Mouse (Mus musculus) midbrain, postnatal 0 days (tissue): ENCODE data around the gene Tmem181a. TPM values are rescaled to one million over a fixed set of nuclear protein-coding genes. Genes with fewer than 3 reads are reported as not detected.
"Not testable (repeated sequence)": the region's sequence is repeated elsewhere in the genome, so short reads cannot be mapped to it uniquely, and the experiment has no call there.

Experiments
- ATAC-seq: fragments of 200-750 bp; cut with Nextera tagmentation; 2 replicates; pipeline ENCODE4 v1.8.0; 2017; ENCODE audit warnings: moderate number of reproducible peaks, mild to moderate bottlenecking, moderate TSS enrichment, moderate library complexity; ENCODE audit not compliant: low FRiP score
- DNase-seq: peaks from one replicate; pipeline ENCODE4 v3.0.0-alpha.2; 2015; ENCODE audit warnings: low spot score
- H3K27ac ChIP-seq: fragments of 300-500 bp; sonication (generic); 2 replicates; pipeline ENCODE4 v1.5.1; 2014; ENCODE audit warnings: low read depth, mild to moderate bottlenecking, low read length, mixed read lengths
- H3K27me3 ChIP-seq: fragments of 300-500 bp; sonication (generic); 2 replicates; pipeline ENCODE4 v1.6.1; 2014; ENCODE audit warnings: low read length, control low read depth, mixed read lengths; ENCODE audit not compliant: insufficient read depth
- H3K36me3 ChIP-seq: fragments of 300-500 bp; sonication (generic); 2 replicates; pipeline ENCODE4 v1.6.1; 2014; ENCODE audit warnings: low read length, control low read depth, mixed read lengths; ENCODE audit not compliant: insufficient read depth
- H3K4me1 ChIP-seq: fragments of 300-500 bp; sonication (generic); 2 replicates; pipeline ENCODE4 v1.6.1; 2014; ENCODE audit warnings: mild to moderate bottlenecking, control low read depth, antibody characterized with exemption, low read length, mixed read lengths; ENCODE audit not compliant: insufficient read depth
- H3K4me2 ChIP-seq: fragments of 300-500 bp; sonication (generic); 2 replicates; pipeline ENCODE4 v1.6.1; 2014; ENCODE audit warnings: low read depth, mild to moderate bottlenecking, low read length, mixed read lengths; ENCODE audit not compliant: poor library complexity, severe bottlenecking
- H3K4me3 ChIP-seq: fragments of 300-500 bp; sonication (generic); 2 replicates; pipeline ENCODE4 v1.5.1; 2014; ENCODE audit warnings: low read depth, mild to moderate bottlenecking, low read length, moderate library complexity
- H3K9ac ChIP-seq: fragments of 300-500 bp; sonication (generic); replicated peaks from 2 replicates; pipeline ENCODE4 v1.6.1; 2014; ENCODE audit warnings: mild to moderate bottlenecking, low read length, moderate library complexity, mixed read lengths; ENCODE audit not compliant: poor library complexity, severe bottlenecking
- H3K9me3 ChIP-seq: fragments of 300-500 bp; sonication (generic); 2 replicates; pipeline ENCODE4 v1.6.1; 2016; ENCODE audit warnings: low read length, control low read depth
- WGBS: fragments of 180-500 bp; shearing (Covaris S2); extraction: QIAGEN DNeasy Blood & Tissue Kit; methylation state at CpG from one replicate; pipeline ENCODE4 v1.1.7; 2014; 5-methylcytosine and 5-hydroxymethylcytosine counted together
- polyA plus RNA-seq: library from polyadenylated mRNA; unstranded; fragments of >200 nt; fragmentation: Nextera tagmentation; extraction: Ambion mirVana; gene quantifications from 2 replicates; pipeline ENCODE4 v1.2.1, GENCODE M21; 2015
- total RNA-seq: library from RNA; depleted of rRNA; stranded (reverse); fragments of >200 nt; gene quantifications from 2 replicates; pipeline ENCODE4 v1.2.3, GENCODE M21; 2014

Gene Tmem181a
- total and polyA plus RNA-seq, 2 experiments from 2014 or later, result 75.7 to 94.2 TPM

DNA sequence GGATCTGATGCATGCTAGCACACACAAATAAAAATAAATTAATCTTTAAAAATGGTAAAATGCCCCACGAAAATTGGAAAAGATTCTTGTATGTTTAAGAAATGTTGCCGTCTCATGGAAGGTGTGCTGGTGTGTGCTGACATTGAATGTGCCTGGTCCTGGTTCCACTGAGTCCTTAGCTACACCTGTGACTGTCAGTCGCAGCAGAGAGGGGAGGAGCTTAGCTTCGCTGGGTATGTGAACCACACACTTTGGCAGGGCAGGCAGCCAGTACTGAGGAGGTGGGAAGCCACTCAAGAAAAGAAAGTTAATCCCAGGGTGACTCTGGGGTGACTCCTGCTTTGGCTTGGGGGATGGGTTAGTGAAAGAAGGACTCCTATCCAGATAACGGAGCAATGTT is 37.2 kb downstream of the Tmem181a start:
- DNase-seq, H3K4me2 ChIP-seq, H3K9ac ChIP-seq, H3K27ac ChIP-seq, H3K4me1 ChIP-seq, H3K36me3 ChIP-seq, H3K4me3 ChIP-seq, H3K9me3 ChIP-seq, H3K27me3 ChIP-seq, ATAC-seq: not testable (repeated sequence)
- no CpG with 5 or more reads among the region's 5 CpGs for WGBS

DNA sequence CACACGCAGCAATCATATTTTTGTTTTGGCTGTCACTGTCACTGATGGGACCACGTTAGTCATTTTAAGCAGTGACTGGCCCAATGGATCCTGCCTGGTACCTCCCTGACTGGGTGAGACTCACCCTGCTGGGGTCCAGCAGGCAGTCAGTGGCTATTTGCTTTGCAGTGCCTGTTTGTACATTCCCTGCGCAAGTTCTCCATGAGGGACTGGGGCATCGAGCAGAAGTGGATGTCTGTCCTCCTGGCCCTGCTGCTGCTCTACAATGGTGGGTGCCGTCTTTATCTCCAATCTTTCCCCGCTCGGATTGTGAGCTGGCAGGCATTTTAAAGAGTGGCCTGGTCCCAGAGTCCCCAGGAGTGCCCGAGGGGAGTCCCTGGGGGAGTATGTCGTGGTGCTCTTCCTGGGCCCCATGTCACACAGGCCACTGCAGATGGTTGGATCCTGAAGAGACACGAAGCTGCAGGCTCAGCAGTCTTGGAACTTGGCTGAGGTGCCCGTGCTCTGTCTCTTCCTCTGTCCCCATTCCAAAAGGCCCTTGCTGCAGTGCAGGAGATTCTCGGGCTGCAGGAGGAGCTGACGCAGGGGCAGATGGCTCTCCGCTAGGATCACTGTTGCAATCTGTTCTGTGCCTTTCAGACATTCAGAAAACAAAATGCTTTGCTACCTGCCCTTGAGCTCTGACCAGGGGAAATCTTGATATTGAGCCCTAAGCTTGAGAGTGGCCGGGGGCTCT is 40.6 kb downstream of the Tmem181a start:
- WGBS, result 91% methylated on average over 9 of the region's 15 CpGs
- not testable (repeated sequence) for DNase-seq, H3K27me3 ChIP-seq, H3K36me3 ChIP-seq, H3K9me3 ChIP-seq, H3K27ac ChIP-seq, ATAC-seq, H3K4me1 ChIP-seq, H3K9ac ChIP-seq, H3K4me2 ChIP-seq, H3K4me3 ChIP-seq

DNA sequence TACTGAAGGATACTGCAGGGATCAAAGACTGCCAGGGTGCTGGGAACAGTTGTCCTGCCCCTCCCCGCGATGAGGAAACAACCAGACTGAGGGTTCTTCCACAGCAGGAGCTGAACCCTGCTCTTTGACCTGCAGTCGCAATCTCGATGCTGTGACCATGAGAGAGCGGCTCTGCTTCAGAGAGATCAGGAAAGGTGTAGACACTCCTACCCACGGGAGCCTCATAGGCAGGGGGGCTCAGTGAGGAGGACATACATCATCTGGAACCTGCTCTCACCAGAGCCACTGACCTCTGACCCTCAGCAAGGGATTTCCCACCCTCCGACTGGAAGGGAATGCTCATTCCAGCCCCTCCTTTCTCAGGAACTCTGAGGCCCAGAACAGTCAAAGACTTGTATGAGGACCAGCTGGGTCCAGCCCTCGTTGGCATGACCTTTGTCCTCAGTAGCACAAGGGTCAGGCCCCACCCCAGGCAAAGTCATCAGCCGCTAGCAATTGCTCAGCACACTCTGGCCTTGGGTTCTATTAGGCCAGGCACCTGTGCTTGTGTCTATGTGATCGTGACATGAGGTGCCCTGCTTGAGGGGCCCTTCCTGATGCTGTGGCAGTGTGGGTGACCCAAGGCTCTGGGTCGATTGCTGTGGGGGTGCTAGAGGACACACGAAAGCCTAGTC is 43.7 kb downstream of the Tmem181a start:
- H3K9me3 ChIP-seq, H3K4me2 ChIP-seq, H3K4me3 ChIP-seq, H3K27me3 ChIP-seq, DNase-seq, H3K27ac ChIP-seq, H3K4me1 ChIP-seq, H3K36me3 ChIP-seq, H3K9ac ChIP-seq: not testable (repeated sequence)
- WGBS, result 68% methylated on average over 5 of the region's 12 CpGs
- ATAC-seq, result peak; percentile 39; the same call in 1 of the 2 replicates

DNA sequence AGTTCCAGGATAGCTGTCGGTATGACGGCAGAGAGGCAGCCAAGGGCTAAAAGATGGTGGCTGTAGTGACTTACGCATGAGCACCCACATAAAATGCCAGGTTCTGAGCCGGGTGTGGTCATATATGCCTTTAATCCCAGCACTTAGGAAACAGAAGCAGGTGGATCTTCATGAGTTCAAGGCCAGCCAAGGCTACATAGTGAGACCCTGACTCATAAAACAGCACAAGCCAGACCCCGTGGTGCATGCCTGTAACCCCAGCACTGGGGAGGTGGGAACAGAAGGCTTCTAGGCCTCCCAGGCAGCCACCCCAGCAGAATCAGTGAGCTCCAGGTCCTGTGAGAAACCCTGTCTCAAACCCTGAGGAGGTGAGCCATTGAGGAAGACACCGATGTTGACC is 48.2 kb downstream of the Tmem181a start:
- WGBS, result 96% methylated on average over 5 of the region's 6 CpGs
- not testable (repeated sequence) for ATAC-seq

DNA sequence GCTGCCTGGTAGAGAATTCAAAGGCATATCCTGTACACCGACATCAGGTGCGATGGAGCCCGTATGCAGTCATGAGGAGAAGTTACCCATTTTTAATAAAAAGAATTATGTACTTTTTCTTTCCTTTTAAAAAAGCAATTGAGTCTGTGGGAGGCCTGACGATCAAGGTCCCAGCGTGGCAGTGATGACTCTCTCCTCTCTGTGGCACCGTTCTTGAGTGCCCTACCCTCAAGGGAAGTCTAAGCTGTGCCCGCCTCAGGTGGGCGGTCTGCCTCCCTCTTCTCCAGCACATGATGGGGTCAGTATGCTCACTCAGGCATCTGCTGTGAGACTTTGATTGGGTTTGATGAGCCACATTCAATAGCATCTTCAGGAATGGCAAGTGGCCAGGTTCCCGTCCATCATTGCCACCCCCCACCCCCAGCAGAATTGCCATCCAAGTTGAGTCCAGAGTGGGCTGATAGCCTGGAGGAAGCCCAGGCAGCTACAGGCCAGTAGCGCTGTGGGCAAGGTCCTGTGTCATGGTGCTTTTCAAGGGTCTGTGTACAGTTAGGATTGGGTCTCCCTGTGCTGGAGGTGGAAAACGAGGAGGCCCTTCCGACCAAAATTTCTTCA is 49.1 kb downstream of the Tmem181a start:
- H3K27ac ChIP-seq, H3K27me3 ChIP-seq, ATAC-seq, H3K4me2 ChIP-seq, H3K4me1 ChIP-seq, H3K9me3 ChIP-seq, H3K36me3 ChIP-seq, H3K4me3 ChIP-seq, H3K9ac ChIP-seq: not testable (repeated sequence)
- DNase-seq, result peak; percentile 15
- WGBS, result 88% methylated on average over 12 of the region's 12 CpGs

More for the DNA sequence above, 48.2 kb downstream of the Tmem181a start:
- H3K9me3 ChIP-seq, H3K27ac ChIP-seq, H3K27me3 ChIP-seq, H3K9ac ChIP-seq, H3K4me3 ChIP-seq, DNase-seq, H3K4me1 ChIP-seq, H3K36me3 ChIP-seq, H3K4me2 ChIP-seq: not testable (repeated sequence)

DNA sequence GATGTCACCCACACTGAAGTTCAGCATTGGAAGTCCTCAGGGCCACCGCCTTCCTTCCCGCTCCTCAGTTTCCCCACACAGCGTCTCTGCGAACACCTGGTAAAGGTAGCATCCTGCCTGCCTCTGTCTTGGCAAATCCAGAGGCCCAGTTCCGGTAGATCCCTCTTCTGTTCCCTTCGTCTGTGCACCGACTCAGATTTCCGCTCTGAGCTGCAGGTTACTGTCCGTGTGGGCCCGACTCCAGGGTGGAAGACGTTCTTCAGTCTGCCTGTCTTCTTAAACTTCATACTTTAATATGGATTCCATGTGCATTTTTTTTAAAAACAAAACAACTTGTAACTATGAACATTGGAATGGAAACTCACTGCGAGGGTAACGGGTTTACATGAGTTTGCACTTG is 49.8 kb downstream of the Tmem181a start:
- H3K36me3 ChIP-seq, H3K27ac ChIP-seq, H3K4me3 ChIP-seq, H3K9me3 ChIP-seq, H3K4me2 ChIP-seq, H3K27me3 ChIP-seq, H3K9ac ChIP-seq, DNase-seq, ATAC-seq, H3K4me1 ChIP-seq: not testable (repeated sequence)
- 97% methylated on average over 9 of the region's 13 CpGs for WGBS

DNA sequence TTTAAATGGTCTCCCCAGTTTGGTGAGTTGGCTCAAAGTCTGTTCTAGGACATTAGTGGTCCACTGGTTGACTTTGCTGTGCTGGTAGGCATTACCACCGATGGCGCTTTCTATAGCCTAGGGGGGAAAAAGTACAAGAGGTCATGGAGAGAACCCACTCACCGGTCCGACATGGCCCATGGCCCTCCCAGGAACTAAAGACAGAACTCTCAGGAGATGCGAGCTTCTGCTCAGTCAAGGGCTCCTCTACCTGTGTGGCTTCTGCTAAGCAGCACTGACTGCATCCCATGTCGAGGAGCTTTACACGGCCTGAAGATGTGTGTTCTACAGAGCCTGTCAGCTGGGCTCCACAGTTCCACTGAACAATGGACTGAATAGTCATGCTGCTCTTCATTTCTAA is 55.1 kb downstream of the Tmem181a start:
- not testable (repeated sequence) for DNase-seq, H3K4me2 ChIP-seq, ATAC-seq, H3K27ac ChIP-seq, H3K36me3 ChIP-seq, H3K4me3 ChIP-seq, H3K27me3 ChIP-seq, H3K9ac ChIP-seq, H3K4me1 ChIP-seq, H3K9me3 ChIP-seq
- WGBS, result 91% methylated on average over 7 of the region's 7 CpGs

DNA sequence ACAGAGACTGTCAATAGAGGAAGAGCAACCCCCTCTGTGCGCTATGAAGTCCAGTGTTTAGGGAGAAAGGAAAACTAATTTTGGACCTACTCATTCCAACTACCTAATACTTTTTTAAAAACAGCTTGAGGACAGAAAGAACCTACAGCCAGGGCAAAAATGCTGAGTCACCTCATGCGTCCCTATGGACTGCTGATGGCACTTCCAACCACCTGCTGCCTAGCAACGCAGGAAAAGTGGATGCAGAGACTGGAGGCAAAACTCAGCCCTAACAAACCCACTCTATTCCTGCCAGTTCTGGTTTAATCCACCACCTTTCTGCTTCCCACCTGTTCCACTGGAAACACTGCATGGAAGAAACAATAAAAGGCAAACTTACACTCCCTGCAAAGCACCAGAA is 56.1 kb downstream of the Tmem181a start:
- 68% methylated on average over 3 of the region's 3 CpGs for WGBS

More for the DNA sequence above, 56.1 kb downstream of the Tmem181a start:
- not testable (repeated sequence) for H3K4me2 ChIP-seq, H3K27me3 ChIP-seq, H3K27ac ChIP-seq, H3K4me1 ChIP-seq, H3K9ac ChIP-seq, ATAC-seq, H3K4me3 ChIP-seq, H3K36me3 ChIP-seq, H3K9me3 ChIP-seq
- DNase-seq, result peak; percentile 17
